Mouse (Mus musculus) hindbrain, embryonic 13.5 days (tissue): ENCODE results near the gene Styx. TPM values are rescaled to one million over a fixed set of nuclear protein-coding genes. Genes with fewer than 3 reads are reported as not detected.

ENCODE experiments used
- ATAC-seq: fragments of 200-750 bp; cut with Nextera tagmentation; 2 replicates; pipeline ENCODE4 v1.8.0; 2017; ENCODE audit warnings: moderate TSS enrichment; ENCODE audit not compliant: low FRiP score
- H3K27ac ChIP-seq: fragments of 300-500 bp; sonication (generic); 2 replicates; pipeline ENCODE4 v1.5.1; 2015; ENCODE audit warnings: inconsistent platforms, mild to moderate bottlenecking, moderate library complexity
- H3K27me3 ChIP-seq: fragments of 300-500 bp; sonication (generic); 2 replicates; pipeline ENCODE4 v1.6.1; 2015; ENCODE audit warnings: mild to moderate bottlenecking, inconsistent platforms
- H3K36me3 ChIP-seq: fragments of 300-500 bp; sonication (generic); 2 replicates; pipeline ENCODE4 v1.6.1; 2015; ENCODE audit warnings: mild to moderate bottlenecking, inconsistent platforms
- H3K4me1 ChIP-seq: fragments of 300-500 bp; sonication (generic); replicated peaks from 2 replicates; pipeline ENCODE4 v1.6.1; 2015; ENCODE audit warnings: inconsistent platforms
- H3K4me2 ChIP-seq: fragments of 300-500 bp; sonication (generic); 2 replicates; pipeline ENCODE4 v1.6.1; 2015; ENCODE audit warnings: inconsistent platforms, mild to moderate bottlenecking, moderate library complexity
- H3K4me3 ChIP-seq: fragments of 300-500 bp; sonication (generic); 2 replicates; pipeline ENCODE4 v1.5.1; 2015; ENCODE audit warnings: mild to moderate bottlenecking, inconsistent platforms
- H3K9ac ChIP-seq: fragments of 300-500 bp; sonication (generic); 2 replicates; pipeline ENCODE4 v1.6.1; 2015; ENCODE audit warnings: mild to moderate bottlenecking, inconsistent platforms
- H3K9me3 ChIP-seq: fragments of 300-500 bp; sonication (generic); 2 replicates; pipeline ENCODE4 v1.6.1; 2016; ENCODE audit warnings: inconsistent platforms
- WGBS: fragments of 180-500 bp; shearing (Covaris S2); methylation state at CpG from one replicate; pipeline ENCODE4 v1.1.7; 2015; 5-methylcytosine and 5-hydroxymethylcytosine counted together
- polyA plus RNA-seq: library from polyadenylated mRNA; unstranded; fragments of >200 nt; fragmentation: Nextera tagmentation; extraction: Ambion mirVana; gene quantifications from 2 replicates; pipeline ENCODE4 v1.2.1, GENCODE M21; 2015

Gene Styx
- polyA plus RNA-seq, 1 experiment from 2014 or later: 60.5 TPM

DNA sequence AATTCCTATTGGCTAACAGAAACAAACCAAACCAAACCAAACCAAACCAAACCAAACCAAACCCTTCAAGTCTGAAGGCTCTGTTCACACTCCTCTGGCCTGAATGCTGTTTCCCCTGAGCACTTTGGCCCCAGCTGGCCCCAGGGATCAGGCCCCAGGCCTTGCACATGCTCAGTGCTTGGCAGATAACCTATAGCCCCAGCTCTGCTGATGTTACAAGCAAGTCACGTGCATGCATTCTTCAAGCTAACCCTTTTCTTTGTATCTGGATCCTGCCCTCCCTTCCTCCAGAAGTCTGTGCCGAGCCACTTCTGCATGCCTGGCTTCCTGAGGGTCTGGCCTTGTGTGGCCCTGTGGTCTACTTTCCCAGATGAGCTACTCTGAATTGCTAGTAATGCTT is 100.2 kb downstream of the Styx start:
- no peak overlapping the region for H3K4me3 ChIP-seq
- H3K9ac ChIP-seq: no peak overlapping the region
- WGBS: 22% methylated on average over 2 of the region's 2 CpGs
- peaks cover 37% of the 10 kb centered on the region for H3K4me1 ChIP-seq
- no peak overlapping the region for H3K4me2 ChIP-seq
- H3K27me3 ChIP-seq: no peaks in the 10 kb centered on the region
- ATAC-seq: no peak
- H3K9me3 ChIP-seq: no peaks in the 10 kb centered on the region
- H3K36me3 ChIP-seq: no peaks in the 10 kb centered on the region
- no peak overlapping the region for H3K27ac ChIP-seq

DNA sequence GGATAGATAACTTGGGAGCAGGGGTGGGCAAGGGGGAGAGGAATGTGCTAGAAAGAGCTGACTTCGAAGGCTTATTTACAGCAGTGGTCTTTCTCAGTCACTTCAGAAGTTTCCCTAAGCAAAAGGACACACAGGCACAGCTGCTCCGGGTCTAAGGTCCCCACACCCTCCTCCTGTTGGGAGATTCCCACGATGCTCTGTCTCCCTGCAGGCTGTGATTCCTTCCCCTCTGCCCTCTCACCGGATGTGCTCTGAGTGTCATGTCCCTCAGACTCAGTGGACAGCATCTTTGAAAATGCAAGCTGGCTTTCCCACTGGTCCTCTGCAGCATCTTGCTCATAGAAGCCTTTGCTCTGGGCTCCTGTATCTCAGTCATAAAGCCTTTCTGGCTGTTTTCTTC is 101.3 kb downstream of the Styx start:
- no peak for ATAC-seq
- H3K9me3 ChIP-seq: no peaks in the 10 kb centered on the region
- no peaks in the 10 kb centered on the region for H3K27me3 ChIP-seq
- H3K27ac ChIP-seq: no peak overlapping the region
- H3K4me3 ChIP-seq: no peak overlapping the region
- H3K9ac ChIP-seq: no peak overlapping the region
- WGBS: 54% methylated on average over 4 of the region's 4 CpGs
- no peak overlapping the region for H3K4me2 ChIP-seq
- H3K4me1 ChIP-seq: peaks cover 45% of the 10 kb centered on the region
- no peaks in the 10 kb centered on the region for H3K36me3 ChIP-seq

GRCm38 (mm10) chr14:45452861-45453512 is 102.1 kb downstream of the Styx start:
- Histone ChIP-seq H3K36me3 (no peaks in the 10 kb centered on the region), H3K27me3 (no peaks in the 10 kb centered on the region), H3K4me1 (peaks cover 46% of the 10 kb centered on the region), H3K4me3 (no peak overlapping the region), H3K4me2 (no peak overlapping the region), H3K9ac (no peak overlapping the region), H3K27ac (no peak overlapping the region), H3K9me3 (no peaks in the 10 kb centered on the region)
- ATAC-seq: no peak
- WGBS: 24% methylated on average over 11 of the region's 11 CpGs

DNA sequence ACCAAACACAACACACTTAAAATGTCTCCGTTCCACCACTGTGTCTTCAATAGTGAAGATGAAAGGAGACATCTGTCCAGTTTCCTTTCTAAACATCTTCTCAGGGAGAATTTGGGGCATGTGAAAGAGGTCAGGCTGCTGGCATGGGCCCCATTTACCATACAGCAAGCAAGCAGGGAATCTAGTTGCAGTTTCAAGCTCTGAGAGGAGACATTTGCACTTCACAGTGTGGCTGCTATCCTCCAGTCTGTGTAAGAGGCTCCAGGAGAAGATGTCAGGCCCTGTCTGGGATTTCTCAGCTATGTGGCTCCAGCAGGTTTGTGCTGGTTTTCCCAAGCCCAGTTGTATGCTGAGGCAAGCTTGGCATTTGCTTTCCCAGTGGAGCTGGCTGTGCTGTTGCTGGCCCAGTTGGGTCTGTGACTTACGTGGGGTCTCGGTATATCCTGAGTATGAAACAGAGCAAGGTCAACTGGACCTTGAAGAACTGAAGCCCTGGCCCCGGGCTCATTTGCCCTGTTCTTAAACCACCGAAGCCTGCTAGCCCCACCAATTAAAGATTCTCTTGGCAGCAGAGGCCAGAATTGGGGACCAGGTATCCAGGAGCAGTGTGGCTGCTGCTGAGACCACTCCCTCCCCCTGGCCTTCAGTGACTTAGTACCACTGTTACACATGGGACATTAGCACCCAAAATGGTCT is 102.8 kb downstream of the Styx start:
- no peaks in the 10 kb centered on the region; the same call in 1 of the 2 replicates for H3K36me3 ChIP-seq
- H3K4me3 ChIP-seq: no peak overlapping the region
- peaks cover 46% of the 10 kb centered on the region for H3K4me1 ChIP-seq
- no peaks in the 10 kb centered on the region for H3K27me3 ChIP-seq
- ATAC-seq: no peak
- no peak overlapping the region for H3K27ac ChIP-seq
- H3K4me2 ChIP-seq: no peak overlapping the region
- WGBS: 75% methylated on average over 5 of the region's 5 CpGs
- H3K9me3 ChIP-seq: no peaks in the 10 kb centered on the region
- no peak overlapping the region for H3K9ac ChIP-seq

- no peak overlapping the region for H3K4me2 ChIP-seq
- no peaks in the 10 kb centered on the region for H3K9me3 ChIP-seq
- peaks cover 13% of the 10 kb centered on the region for H3K36me3 ChIP-seq
- H3K9ac ChIP-seq: no peak overlapping the region
- H3K27me3 ChIP-seq: no peaks in the 10 kb centered on the region
- 70% methylated on average over 12 of the region's 12 CpGs for WGBS
- H3K4me1 ChIP-seq: peaks cover 46% of the 10 kb centered on the region
- no peak overlapping the region for H3K4me3 ChIP-seq
- peak; percentile 25; the same call in 1 of the 2 replicates for ATAC-seq
- peak overlapping the region; percentile 67 for H3K27ac ChIP-seq
These were observed 105.0 kb downstream of the Styx start for GRCm38 (mm10) chr14:45455651-45456501.

GRCm38 (mm10) chr14:45456502-45456846 is 105.6 kb downstream of the Styx start:
- Histone ChIP-seq H3K4me2 (no peak overlapping the region), H3K36me3 (peaks cover 19% of the 10 kb centered on the region), H3K27me3 (no peaks in the 10 kb centered on the region), H3K9me3 (no peaks in the 10 kb centered on the region), H3K9ac (no peak overlapping the region), H3K4me1 (peaks cover 42% of the 10 kb centered on the region), H3K4me3 (no peak overlapping the region), H3K27ac (peak overlapping the region; percentile 67)
- peak; percentile 29; the same call in 1 of the 2 replicates for ATAC-seq
- 0% methylated on average over 1 of the region's 1 CpGs for WGBS

- no peak overlapping the region for H3K9ac ChIP-seq
- peaks cover 24% of the 10 kb centered on the region for H3K36me3 ChIP-seq
- ATAC-seq: no peak
- no peaks in the 10 kb centered on the region for H3K27me3 ChIP-seq
- H3K4me1 ChIP-seq: peaks cover 44% of the 10 kb centered on the region
- no peak overlapping the region for H3K4me2 ChIP-seq
- WGBS: 83% methylated on average over 9 of the region's 9 CpGs
- H3K9me3 ChIP-seq: no peaks in the 10 kb centered on the region
- peak overlapping the region; percentile 76 for H3K27ac ChIP-seq
- no peak overlapping the region for H3K4me3 ChIP-seq
These were observed 106.1 kb downstream of the Styx start for GRCm38 (mm10) chr14:45457003-45457402.

- 92% methylated on average over 14 of the region's 14 CpGs for WGBS
- no peak for ATAC-seq
These were observed 109.0 kb downstream of the Styx start for GRCm38 (mm10) chr14:45459877-45460276.

GRCm38 (mm10) chr14:45460491-45460890 is 109.6 kb downstream of the Styx start:
- H3K27me3 ChIP-seq: no peaks in the 10 kb centered on the region
- H3K4me3 ChIP-seq: no peak overlapping the region
- H3K4me2 ChIP-seq: no peak overlapping the region
- H3K9ac ChIP-seq: no peak overlapping the region
- no peak for ATAC-seq
- H3K27ac ChIP-seq: no peak overlapping the region
- H3K9me3 ChIP-seq: no peaks in the 10 kb centered on the region
- H3K36me3 ChIP-seq: peaks cover 36% of the 10 kb centered on the region
- peaks cover 42% of the 10 kb centered on the region for H3K4me1 ChIP-seq
- 96% methylated on average over 10 of the region's 10 CpGs for WGBS

More at GRCm38 (mm10) chr14:45459877-45460276, 109.0 kb downstream of the Styx start:
- H3K27ac ChIP-seq: no peak overlapping the region
- peaks cover 31% of the 10 kb centered on the region for H3K36me3 ChIP-seq
- no peak overlapping the region for H3K4me2 ChIP-seq
- no peak overlapping the region for H3K4me3 ChIP-seq
- H3K4me1 ChIP-seq: peaks cover 48% of the 10 kb centered on the region
- H3K9me3 ChIP-seq: no peaks in the 10 kb centered on the region
- H3K9ac ChIP-seq: no peak overlapping the region
- H3K27me3 ChIP-seq: no peaks in the 10 kb centered on the region

DNA sequence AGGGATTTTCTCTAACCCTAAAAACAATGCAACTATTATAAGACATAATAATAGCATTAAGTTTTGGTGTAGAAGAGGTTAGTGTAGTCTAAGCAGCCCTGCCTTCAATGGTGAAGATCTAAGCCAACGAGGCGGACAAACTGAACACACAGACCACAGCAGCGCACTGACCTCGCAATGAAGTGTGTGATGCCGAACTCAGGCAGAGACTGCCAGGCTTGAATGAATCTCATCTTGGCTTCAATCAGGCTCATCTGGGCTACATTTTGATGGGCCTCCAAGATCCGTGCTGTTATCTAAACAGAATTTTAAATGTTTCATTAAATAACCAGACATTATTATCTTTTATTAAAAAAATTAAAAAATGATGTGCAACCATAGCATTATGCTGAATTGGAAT is 111.1 kb downstream of the Styx start:
- H3K4me2 ChIP-seq: no peak overlapping the region
- H3K4me3 ChIP-seq: no peak overlapping the region
- peaks cover 51% of the 10 kb centered on the region for H3K36me3 ChIP-seq
- WGBS: 78% methylated on average over 6 of the region's 6 CpGs
- H3K4me1 ChIP-seq: peaks cover 30% of the 10 kb centered on the region
- no peaks in the 10 kb centered on the region for H3K9me3 ChIP-seq
- peak overlapping the region; percentile 50 for H3K27ac ChIP-seq
- H3K9ac ChIP-seq: no peak overlapping the region
- H3K27me3 ChIP-seq: no peaks in the 10 kb centered on the region
- ATAC-seq: 0 out of 2 replicates have a peak, but pooled peaks have one; percentile 38

GRCm38 (mm10) chr14:45462374-45462773 is 111.5 kb downstream of the Styx start:
- Histone ChIP-seq H3K4me2 (peak overlapping the region; percentile 15; the same call in 1 of the 2 replicates), H3K9me3 (no peaks in the 10 kb centered on the region), H3K4me3 (no peak overlapping the region), H3K36me3 (peaks cover 55% of the 10 kb centered on the region), H3K27me3 (no peaks in the 10 kb centered on the region), H3K9ac (0 out of 2 replicates have a peak overlapping the region, but pooled peaks have one; percentile 51), H3K4me1 (peaks cover 27% of the 10 kb centered on the region), H3K27ac (peak overlapping the region; percentile 86)
- ATAC-seq: peak; percentile 85
- 12% methylated on average over 6 of the region's 6 CpGs for WGBS

DNA sequence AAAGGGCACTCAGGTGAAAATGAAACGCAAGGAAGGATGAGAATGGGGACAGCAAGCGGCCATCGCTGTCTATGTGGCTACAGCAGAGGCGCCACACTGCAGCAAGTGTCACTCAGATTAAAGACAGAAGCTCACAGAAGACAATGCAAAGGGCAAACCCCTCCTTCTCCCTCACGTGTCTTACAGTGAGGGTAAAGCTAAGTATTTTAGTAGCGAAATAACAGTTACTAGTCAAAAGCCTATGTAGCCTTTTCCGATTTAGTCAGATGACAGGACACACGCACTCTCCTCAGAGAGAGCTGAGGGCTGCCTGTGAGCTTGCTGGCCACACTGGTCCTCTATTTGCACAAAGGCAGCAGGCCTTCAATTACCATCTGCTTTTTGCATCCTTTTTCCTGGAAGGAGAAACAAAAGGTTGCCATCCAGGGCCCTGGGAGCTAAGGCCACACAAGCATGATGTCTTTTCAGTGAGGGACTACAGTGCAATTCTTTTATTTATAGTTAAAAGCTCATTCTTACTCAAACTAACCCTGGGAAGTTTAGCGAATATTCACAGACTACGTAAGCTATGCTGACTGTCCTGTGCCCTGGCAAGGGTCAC is 112.1 kb downstream of the Styx start:
- peaks cover 61% of the 10 kb centered on the region for H3K36me3 ChIP-seq
- H3K9me3 ChIP-seq: no peaks in the 10 kb centered on the region
- H3K4me2 ChIP-seq: peak overlapping the region; percentile 15; the same call in 1 of the 2 replicates
- 20% methylated on average over 10 of the region's 10 CpGs for WGBS
- no peak overlapping the region for H3K4me3 ChIP-seq
- H3K4me1 ChIP-seq: peaks cover 27% of the 10 kb centered on the region
- H3K27ac ChIP-seq: peak overlapping the region; percentile 86
- ATAC-seq: peak; percentile 70
- H3K27me3 ChIP-seq: no peaks in the 10 kb centered on the region
- peak overlapping the region; percentile 51; the same call in 1 of the 2 replicates for H3K9ac ChIP-seq
